In genomic region chr1:131351436-131351835, GRCm38 (mm10) we compare ENCODE assay signal across 8 mouse cellular contexts.
DNase-seq lines count a peak whose midpoint lies in the region; ATAC-seq and TF ChIP-seq lines count a peak whose summit lies in the region.

No protein-coding gene starts in this region.

- TF ChIP-seq CTCF in layer of hippocampus, adult 2 months (conservative IDR thresholded peaks at IDR 0.05), result no peak

- H3K4me1 ChIP-seq in hindbrain, embryonic 11.5 days (replicated peaks; ENCODE audit: control insufficient read depth, insufficient read depth, low read length), result no peaks in the 10 kb centered on the region
- 0 out of 2 replicates have a peak, but pooled peaks cover 8% of the 10 kb centered on the region for H3K4me1 ChIP-seq in hindbrain, embryonic 10.5 days (replicated peaks)

- no peak overlapping the region for H3K4me2 ChIP-seq in hindbrain, embryonic 11.5 days (replicated peaks; ENCODE audit: low read depth, low read length)

- no peak for DNase-seq in hindbrain, embryonic 11.5 days (ENCODE audit: low spot score)
- DNase-seq in hindbrain, embryonic 10.5 days (ENCODE audit: low spot score), result no peak
- DNase-seq in cerebellum, postnatal 14 days, result peak; percentile 93 to 94
- peak; percentile 58 to 77 for DNase-seq in layer of hippocampus, adult 2 months (ENCODE audit: low spot score in 2 of 2)
- DNase-seq in right cerebral cortex, adult 18-20 months, result peak; percentile 63
- DNase-seq in ovary, postnatal 14 days (ENCODE audit: low spot score), result no peak
- DNase-seq in lung, postnatal 14 days, result no peak
- no peak for DNase-seq in spleen, postnatal 4 days (ENCODE audit: low spot score in 2 of 2)

- no peaks in the 10 kb centered on the region for H3K36me3 ChIP-seq in hindbrain, embryonic 11.5 days (ENCODE audit: control insufficient read depth, insufficient read depth, low read length)
- H3K36me3 ChIP-seq in hindbrain, embryonic 10.5 days, result peaks cover 76% of the 10 kb centered on the region

- H3K9ac ChIP-seq in hindbrain, embryonic 11.5 days (ENCODE audit: low read depth, low read length), result no peak overlapping the region

- H3K9me3 ChIP-seq in hindbrain, embryonic 11.5 days (ENCODE audit: control insufficient read depth, low read length), result no peaks in the 10 kb centered on the region
- H3K9me3 ChIP-seq in hindbrain, embryonic 10.5 days, result no peaks in the 10 kb centered on the region

- H3K4me3 ChIP-seq in hindbrain, embryonic 11.5 days (ENCODE audit: low read depth, low read length), result no peak overlapping the region
- no peak overlapping the region for H3K4me3 ChIP-seq in hindbrain, embryonic 10.5 days
- no peak overlapping the region for H3K4me3 ChIP-seq in layer of hippocampus, adult 2 months

- no peak overlapping the region for H3K27ac ChIP-seq in hindbrain, embryonic 11.5 days (ENCODE audit: low read depth, low read length)
- H3K27ac ChIP-seq in hindbrain, embryonic 10.5 days, result no peak overlapping the region
- H3K27ac ChIP-seq in layer of hippocampus, adult 2 months, result peak overlapping the region; percentile 24

- 75% methylated on average over 2 of the region's 2 CpGs for WGBS in hindbrain, embryonic 11.5 days
- WGBS in hindbrain, embryonic 10.5 days, result 76% methylated on average over 2 of the region's 2 CpGs

- ATAC-seq in hindbrain, embryonic 11.5 days (ENCODE audit: low FRiP score), result peak; percentile 73

- no peaks in the 10 kb centered on the region for H3K27me3 ChIP-seq in hindbrain, embryonic 11.5 days (ENCODE audit: control insufficient read depth, insufficient read depth, low read length)
- H3K27me3 ChIP-seq in hindbrain, embryonic 10.5 days (ENCODE audit: insufficient read depth, poor library complexity, severe bottlenecking), result no peaks in the 10 kb centered on the region

Comparison
In these comparisons a context has a peak if more than half of its experiments do, and no peak if none do; other contexts are left out.
1. DNase-seq: peak in cerebellum, postnatal 14 days (2 of 2), layer of hippocampus, adult 2 months (2 of 2) and right cerebral cortex, adult 18-20 months (single experiment); none in hindbrain, embryonic 11.5 days (single experiment), hindbrain, embryonic 10.5 days (single experiment), ovary, postnatal 14 days (single experiment), lung, postnatal 14 days (single experiment) and spleen, postnatal 4 days (0 of 2).